In genomic region chr19:12433033-12433432, GRCm38 (mm10) we compare ENCODE assay signal across 8 mouse cellular contexts. TPM values are rescaled to one million over a fixed set of nuclear protein-coding genes. Genes with fewer than 3 reads are reported as not detected.
DNase-seq lines count a peak whose midpoint lies in the region; ATAC-seq and TF ChIP-seq lines count a peak whose summit lies in the region.

No protein-coding gene starts in this region.

- H3K79me3 ChIP-seq in C2C12 (ENCODE audit: low read depth): no peaks in the 10 kb centered on the region

- no peak overlapping the region for H3K4me3 ChIP-seq in heart, embryonic 11.5 days (ENCODE audit: low read depth, low read length)
- no peak overlapping the region for H3K4me3 ChIP-seq in C2C12 (ENCODE audit: insufficient read depth, poor library complexity, severe bottlenecking)

- peak; percentile 96 for DNase-seq in heart, adult 11 months
- DNase-seq in cerebellum, adult 18-20 months: peak; percentile 9 to 17
- peak; percentile 44 for DNase-seq in gastrocnemius, adult 18-20 months (ENCODE audit: low spot score)
- peak; percentile 16 for DNase-seq in kidney, adult 11 months
- peak; percentile 65 for DNase-seq in lung, postnatal 25 days (ENCODE audit: low spot score)
- peak; percentile 40 for DNase-seq in skeletal muscle tissue, adult 2 months (ENCODE audit: low read depth, low spot score)

- 5% methylated on average over 2 of the region's 2 CpGs for WGBS in heart, embryonic 11.5 days (ENCODE audit: insufficient replicate concordance)

- ATAC-seq in heart, embryonic 11.5 days (replicated peaks; ENCODE audit: insufficient number of reproducible peaks, low FRiP score, low TSS enrichment): no peak

- no peak overlapping the region for H3K9ac ChIP-seq in heart, embryonic 11.5 days (ENCODE audit: low read depth, low read length)

- no peaks in the 10 kb centered on the region for H3K27me3 ChIP-seq in heart, embryonic 11.5 days (ENCODE audit: control insufficient read depth, insufficient read depth, low read length)
- H3K27me3 ChIP-seq in C2C12 (ENCODE audit: control insufficient read depth, insufficient read depth, insufficient read length): no peaks in the 10 kb centered on the region

- no peak overlapping the region for H3K27ac ChIP-seq in heart, embryonic 11.5 days (ENCODE audit: low read depth, low read length)

- no peak overlapping the region for H3K4me2 ChIP-seq in heart, embryonic 11.5 days

- peak; percentile 27 for TF ChIP-seq CTCF in C2C12 (IDR thresholded peaks at IDR 0.05; ENCODE audit: control insufficient read depth, insufficient read depth, insufficient read length)

- no peaks in the 10 kb centered on the region for H3K9me3 ChIP-seq in heart, embryonic 11.5 days (replicated peaks; ENCODE audit: control insufficient read depth, low read length)

- H3K79me2 ChIP-seq in C2C12 (ENCODE audit: control insufficient read depth, insufficient read depth): no peaks in the 10 kb centered on the region

- no peaks in the 10 kb centered on the region for H3K36me3 ChIP-seq in heart, embryonic 11.5 days (ENCODE audit: control insufficient read depth, insufficient read depth, low read length)
- H3K36me3 ChIP-seq in C2C12 (ENCODE audit: control insufficient read depth, insufficient read depth): no peaks in the 10 kb centered on the region

- no peaks in the 10 kb centered on the region for H3K4me1 ChIP-seq in heart, embryonic 11.5 days (ENCODE audit: control insufficient read depth, insufficient read depth, low read length)

- H3ac ChIP-seq in C2C12 (ENCODE audit: control insufficient read depth, insufficient read length, low read depth): no peak overlapping the region

TF ChIP-seq in C2C12, 6 proteins besides CTCF, POLR2A, EP300 and RAD21:
- TF ChIP-seq USF1 (IDR thresholded peaks at IDR 0.05; ENCODE audit: low read depth): no peak
- no peak for TF ChIP-seq FOSL1 (IDR thresholded peaks at IDR 0.05; ENCODE audit: insufficient read depth, low read length, poor library complexity, severe bottlenecking)
- TF ChIP-seq MYOD1 (IDR thresholded peaks at IDR 0.05; ENCODE audit: control insufficient read depth, insufficient read length, low read depth): no peak
- TF ChIP-seq MYOG (IDR thresholded peaks at IDR 0.05; ENCODE audit: control insufficient read depth, extremely low read depth, insufficient read length): no peak
- TF ChIP-seq MAX (IDR thresholded peaks at IDR 0.05): no peak
- no peak for TF ChIP-seq CEBPB (IDR thresholded peaks at IDR 0.05; ENCODE audit: low read depth)

RNA-seq across cellular contexts. Expression of gene Pfpl, which starts 5.3 kb away (rescaled TPM):
- not detected in 2 replicates for polyA plus RNA-seq in heart, embryonic 11.5 days (2014; fragmentation: Nextera tagmentation; extraction: Ambion mirVana)
- not detected for polyA plus RNA-seq in C2C12 (2012; fragmentation: generic; extraction: Trizol)
- not detected for total RNA-seq in gastrocnemius, adult 18-20 months (2021)

RNA-seq across cellular contexts. Expression of gene Olfr1441, which starts 15.8 kb away (rescaled TPM):
- polyA plus RNA-seq in heart, embryonic 11.5 days (2014; fragmentation: Nextera tagmentation; extraction: Ambion mirVana): not detected in 2 replicates
- not detected for polyA plus RNA-seq in C2C12 (2012; fragmentation: generic; extraction: Trizol)
- total RNA-seq in gastrocnemius, adult 18-20 months (2021): not detected

RNA-seq across cellular contexts. Expression of gene Mpeg1, which starts 27.5 kb away (rescaled TPM):
- polyA plus RNA-seq in heart, embryonic 11.5 days (2014; fragmentation: Nextera tagmentation; extraction: Ambion mirVana): 0.28 and 0.56 TPM in 2 replicates
- 0.01 TPM for polyA plus RNA-seq in C2C12 (2012; fragmentation: generic; extraction: Trizol)
- total RNA-seq in gastrocnemius, adult 18-20 months (2021): 1 to 10 TPM in 1 of 2 experiments, under 1 TPM in 1; 0.80 to 1.6 TPM

RNA-seq across cellular contexts. Expression of gene Olfr1440, which starts 46.0 kb away (rescaled TPM):
- polyA plus RNA-seq in heart, embryonic 11.5 days (2014; fragmentation: Nextera tagmentation; extraction: Ambion mirVana): not detected in 2 replicates
- polyA plus RNA-seq in C2C12 (2012; fragmentation: generic; extraction: Trizol): not detected
- total RNA-seq in gastrocnemius, adult 18-20 months (2021): not detected

Comparison
In these comparisons a context has a peak if more than half of its experiments do, and no peak if none do; other contexts are left out.
1. DNase-seq: peak in every context shown above with its lines; median percentile 96 in heart, adult 11 months; 65 in lung, postnatal 25 days; 44 in gastrocnemius, adult 18-20 months; 40 in skeletal muscle tissue, adult 2 months; 16 in kidney, adult 11 months; 13 in cerebellum, adult 18-20 months.